Mouse (Mus musculus) central nervous system, embryonic 18 days (tissue): ENCODE data around the gene Gm14410. TPM values are rescaled to one million over a fixed set of nuclear protein-coding genes. Genes with fewer than 3 reads are reported as not detected.

Source experiments
- polyA plus RNA-seq: library from polyadenylated mRNA; depleted of rRNA; stranded (reverse); fragments of >200 nt; gene quantifications from 2 replicates; pipeline ENCODE4 v1.2.3, GENCODE M21; 2012; rRNA removed

Gm14410 gene
- polyA plus RNA-seq, result 34.1 and 38.0 TPM in 2 replicates

GRCm38 (mm10) chr2:177206341-177206740, at the start of gene Gm14410:
TSS of gene Gm14410 (minus strand) at chr2:177206421.

Other genes with a start within 250 kb of the Gm14410 start
- gene Gm14419, start 205.5 kb downstream of the Gm14410 start, polyA plus RNA-seq, result 4.1 and 4.5 TPM in 2 replicates
- gene Gm14401, start 132.1 kb downstream of the Gm14410 start, polyA plus RNA-seq, result not detected in 2 replicates
- gene Gm14409, start 60.6 kb upstream of the Gm14410 start, polyA plus RNA-seq, result not detected in 2 replicates
- 0.38 and 0.63 TPM in 2 replicates for gene Gm14412, start 117.9 kb upstream of the Gm14410 start, polyA plus RNA-seq
- 6.8 and 7.3 TPM in 2 replicates for gene Gm14418, start 191.9 kb upstream of the Gm14410 start, polyA plus RNA-seq